Mouse (Mus musculus) small intestine, adult 2 months (tissue): Measurements from ENCODE around the gene Mboat2.

Source experiments
- CTCF ChIP-seq: fragments of 200-500 bp; IDR thresholded peaks from 2 replicates; pipeline ENCODE4 v1.5.1; 2012; ENCODE audit warnings: low read depth, mild to moderate bottlenecking, control low read depth, inconsistent platforms, low read length, moderate library complexity, mixed read lengths; ENCODE audit not compliant: insufficient replicate concordance, insufficient read length; ENCODE audit errors: extremely low read depth
- POLR2A ChIP-seq: fragments of 200-500 bp; IDR thresholded peaks from 2 replicates; pipeline ENCODE4 v1.6.1; 2012; ENCODE audit warnings: low read depth, mild to moderate bottlenecking, control low read depth, inconsistent platforms, low read length, moderate library complexity

DNA sequence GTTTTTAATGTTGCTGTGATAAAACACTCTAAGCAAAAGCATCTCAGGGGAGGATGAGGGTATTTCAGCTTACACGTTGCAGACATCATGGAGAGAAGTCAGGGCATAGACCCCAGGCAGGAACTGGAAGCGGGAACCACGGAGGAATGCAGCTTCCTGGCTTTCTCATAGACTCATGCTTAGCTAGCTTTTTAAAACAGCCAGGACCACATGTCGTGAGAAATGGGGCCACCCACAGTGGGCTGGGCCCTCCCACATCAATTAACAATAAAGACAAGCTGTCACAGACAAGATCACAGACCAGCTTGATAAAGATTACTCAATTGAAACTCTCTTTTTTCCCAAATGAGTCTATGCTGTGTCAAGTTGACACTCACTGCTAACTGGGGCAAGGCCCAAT, 44.4 kb upstream of the Mboat2 start:
- TF ChIP-seq POLR2A (no peak), CTCF (no peak)
